Mouse (Mus musculus) heart, postnatal 25 days (tissue): ENCODE measurements around the gene Zbtb12. TPM values are rescaled to one million over a fixed set of nuclear protein-coding genes. Genes with fewer than 3 reads are reported as not detected.
"Not testable (repeated sequence)": the region's sequence is repeated elsewhere in the genome, so short reads cannot be mapped to it uniquely, and the experiment has no call there.

ENCODE experiments used
- DNase-seq: peaks from one replicate; pipeline ENCODE4 v3.0.0; 2022; ENCODE audit warnings: low spot score
- intact Hi-C: fragments of 180-260 bp; cut with DNase I; formaldehyde crosslinking; loops from one replicate; pipeline ENCODE4 v1.15.1; 2025
- total RNA-seq, 2 experiments: library from RNA; stranded (reverse); gene quantifications; 2 replicates each; pipeline ENCODE4 v1.2.3; 2021

Gene Zbtb12
- 1 to 10 TPM; 6.4 to 7.4 TPM for total RNA-seq

GRCm38 (mm10) chr17:34879336-34879879 is at the start of gene Zbtb12:
Gene Zbtb12 (plus strand): TSS chr17:34879483.
- intact Hi-C loops, result no loop called here
- DNase-seq, result no peak

- intact Hi-C loops, DNase-seq: not testable (repeated sequence)
Measured at GRCm38 (mm10) chr17:34830776-34831175, 48.5 kb upstream of the Zbtb12 start.

- DNase-seq, result no peak
- intact Hi-C loops, result no loop called here
Measured at GRCm38 (mm10) chr17:34836155-34836855, 43.0 kb upstream of the Zbtb12 start.

GRCm38 (mm10) chr17:34836856-34837221 is 42.4 kb upstream of the Zbtb12 start, which contains the start of the genes Stk19 and Dxo:
Gene Stk19 (minus strand): TSS chr17:34836945.
Gene Dxo (plus strand): TSS chr17:34837019.
- peak; percentile 92 for DNase-seq
- intact Hi-C loops, result no loop called here

GRCm38 (mm10) chr17:34837464-34838324 is 41.6 kb upstream of the Zbtb12 start:
- DNase-seq, result no peak
- intact Hi-C loops, result no loop called here

- intact Hi-C loops, result no loop called here
- DNase-seq, result no peak
Measured at GRCm38 (mm10) chr17:34838785-34839184, 40.5 kb upstream of the Zbtb12 start.

GRCm38 (mm10) chr17:34840736-34841307 is 38.5 kb upstream of the Zbtb12 start:
- no peak for DNase-seq
- intact Hi-C loops, result no loop called here

GRCm38 (mm10) chr17:34844884-34845283 is 34.4 kb upstream of the Zbtb12 start:
- DNase-seq, result no peak
- intact Hi-C loops, result no loop called here

- intact Hi-C loops, result no loop called here
Measured at GRCm38 (mm10) chr17:34847192-34847591, 32.1 kb upstream of the Zbtb12 start.

GRCm38 (mm10) chr17:34847615-34848014 is 31.7 kb upstream of the Zbtb12 start:
- no peak for DNase-seq
- intact Hi-C loops, result no loop called here

More at GRCm38 (mm10) chr17:34847192-34847591, 32.1 kb upstream of the Zbtb12 start:
- DNase-seq, result no peak

GRCm38 (mm10) chr17:34849722-34850516 is 29.4 kb upstream of the Zbtb12 start, which contains the start of the genes Skiv2l and Nelfe:
Gene Skiv2l (minus strand): TSS chr17:34850210.
Gene Nelfe (plus strand): TSS chr17:34850391.
- peak; percentile 95 for DNase-seq
- intact Hi-C loops, result no loop called here

GRCm38 (mm10) chr17:34850517-34851125 is 28.7 kb upstream of the Zbtb12 start:
- no peak for DNase-seq
- intact Hi-C loops, result no loop called here

- intact Hi-C loops, result no loop called here
- DNase-seq, result no peak
Measured at GRCm38 (mm10) chr17:34853511-34853910, 25.8 kb upstream of the Zbtb12 start.

GRCm38 (mm10) chr17:34854761-34855160 is 24.5 kb upstream of the Zbtb12 start:
- no peak for DNase-seq
- intact Hi-C loops, result loop anchor here (1.0 to 2.0 kb wide), 2 partner anchors 38 to 58 kb away; no protein-coding TSS in a partner anchor

GRCm38 (mm10) chr17:34855825-34856224 is 23.5 kb upstream of the Zbtb12 start:
- intact Hi-C loops, result loop anchor here (1.0 to 2.0 kb wide), 4 partner anchors 37 to 127 kb away; no protein-coding TSS in a partner anchor
- no peak for DNase-seq

- DNase-seq, result no peak
- intact Hi-C loops, result no loop called here
Measured at GRCm38 (mm10) chr17:34858670-34859069, 20.6 kb upstream of the Zbtb12 start.

GRCm38 (mm10) chr17:34860514-34860913 is 18.8 kb upstream of the Zbtb12 start:
- intact Hi-C loops, result no loop called here
- DNase-seq, result no peak

- no peak for DNase-seq
- intact Hi-C loops, result no loop called here
Measured at GRCm38 (mm10) chr17:34861704-34862415, 17.4 kb upstream of the Zbtb12 start.
